Mouse (Mus musculus): ENCODE measurements around the gene Mylk3. TPM values are rescaled to one million over a fixed set of nuclear protein-coding genes. Genes with fewer than 3 reads are reported as not detected.

The Mylk3 gene
- polyA plus RNA-seq, 1 experiment, result 4.2 TPM

DNA sequence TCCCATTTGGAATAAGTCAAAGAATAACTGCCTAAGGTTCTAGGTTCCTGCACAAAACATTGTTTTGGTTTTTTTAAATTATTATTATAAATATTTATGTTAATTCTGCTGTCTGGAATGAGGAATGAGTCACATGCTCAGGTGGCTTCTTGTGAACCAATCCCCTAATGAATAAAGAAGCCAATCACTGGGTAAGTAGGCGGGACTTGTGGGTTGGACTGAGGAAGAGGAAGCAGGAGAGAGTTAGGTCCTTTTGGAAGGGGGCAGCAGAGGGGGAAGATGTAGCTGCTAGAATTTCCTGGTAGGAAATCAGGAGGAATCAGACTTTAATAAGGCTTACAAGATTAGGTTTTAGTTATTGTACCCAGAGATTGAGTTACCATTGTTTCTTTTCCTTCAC is 35.2 kb upstream of the Mylk3 start:
- Histone ChIP-seq H3K27me3 (replicated peaks) (no peaks in the 10 kb centered on the region), H3K36me3 (replicated peaks; ENCODE audit: low read length) (peaks cover 45% of the 10 kb centered on the region), H3K4me3 (replicated peaks) (no peak overlapping the region), H3K9me3 (no peaks in the 10 kb centered on the region), H3K4me1 (peaks cover 78% of the 10 kb centered on the region)
- no peak for TF ChIP-seq GATA1 (IDR thresholded peaks at IDR 0.05; ENCODE audit: borderline replicate concordance, low read length)

DNA sequence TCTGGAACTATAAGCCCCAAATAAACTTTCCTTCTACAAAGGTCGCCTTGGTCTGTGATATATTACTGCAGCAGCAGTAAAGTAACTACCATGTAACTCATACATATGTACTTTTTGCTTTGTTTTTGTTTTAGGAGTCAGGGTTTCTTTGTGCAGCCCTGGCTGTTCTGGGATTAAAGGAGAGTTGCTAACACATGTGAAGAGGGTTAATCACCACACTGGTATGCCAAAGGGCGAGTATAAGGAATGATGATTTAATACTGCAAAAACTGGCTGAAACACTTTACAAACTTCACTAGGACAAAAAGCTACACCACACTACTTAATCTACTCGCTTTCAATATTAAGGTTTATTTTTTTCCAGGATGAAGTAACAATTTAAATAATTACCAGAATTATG is 22.4 kb upstream of the Mylk3 start:
- peak overlapping the region; percentile 83 for H3K4me3 ChIP-seq (replicated peaks)
- peaks cover 25% of the 10 kb centered on the region for H3K36me3 ChIP-seq (replicated peaks; ENCODE audit: low read length)
- TF ChIP-seq FLI1 (IDR thresholded peaks at IDR 0.05; ENCODE audit: low read length) (no peak), GATA1 (IDR thresholded peaks at IDR 0.05; ENCODE audit: borderline replicate concordance, low read length) (no peak)
- H3K27me3 ChIP-seq (replicated peaks), result no peaks in the 10 kb centered on the region
- H3K4me1 ChIP-seq, result peaks cover 32% of the 10 kb centered on the region
- no peaks in the 10 kb centered on the region for H3K9me3 ChIP-seq

DNA sequence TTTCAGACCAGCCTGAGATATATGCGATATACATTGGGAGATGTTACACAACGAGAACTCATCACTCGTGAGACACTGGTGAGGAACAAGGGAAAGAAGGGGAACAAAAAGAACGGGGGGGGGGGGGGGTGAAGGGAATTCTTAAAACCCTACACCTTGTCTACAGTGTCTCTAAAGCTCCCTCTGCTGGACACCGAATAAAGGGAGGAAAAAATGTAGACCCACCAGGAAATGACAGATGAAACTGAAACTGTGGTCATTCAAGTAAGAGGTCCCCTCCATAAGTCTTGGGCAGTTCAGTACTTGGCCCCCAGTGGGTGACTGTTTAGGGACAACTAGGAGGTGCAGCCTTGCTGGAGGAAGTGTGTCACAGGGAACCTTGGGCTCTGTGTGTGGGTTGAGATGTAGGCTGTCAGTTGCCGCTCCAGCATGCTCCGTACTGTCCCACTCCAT is 21.9 kb upstream of the Mylk3 start:
- peaks cover 29% of the 10 kb centered on the region for H3K4me1 ChIP-seq
- H3K9me3 ChIP-seq, result no peaks in the 10 kb centered on the region
- H3K27me3 ChIP-seq (replicated peaks), result no peaks in the 10 kb centered on the region
- peak overlapping the region; percentile 83 for H3K4me3 ChIP-seq (replicated peaks)
- TF ChIP-seq GATA1 (IDR thresholded peaks at IDR 0.05; ENCODE audit: borderline replicate concordance, low read length) (no peak), FLI1 (IDR thresholded peaks at IDR 0.05; ENCODE audit: low read length) (no peak)
- peaks cover 23% of the 10 kb centered on the region for H3K36me3 ChIP-seq (replicated peaks; ENCODE audit: low read length)

DNA sequence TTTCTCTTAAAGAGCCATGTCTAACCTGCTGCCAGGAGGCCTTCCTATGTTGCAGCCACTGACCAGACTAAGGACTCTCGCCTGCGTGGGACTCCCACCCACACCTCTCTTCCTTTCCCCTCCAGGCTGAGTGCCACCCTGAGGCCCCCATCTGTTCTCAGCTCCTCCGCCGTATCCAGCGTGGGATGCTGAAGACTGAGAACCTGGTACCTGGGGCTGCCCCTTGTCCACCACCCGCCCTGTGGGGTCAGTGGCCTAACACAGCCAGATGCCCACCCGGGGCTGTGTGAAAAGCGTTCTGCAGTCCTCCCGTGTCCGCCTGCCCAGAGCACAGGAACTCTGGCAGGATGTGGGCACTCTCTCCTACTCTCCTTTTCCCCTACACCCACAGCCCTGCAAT is 19.8 kb upstream of the Mylk3 start:
- Histone ChIP-seq H3K27me3 (replicated peaks) (no peaks in the 10 kb centered on the region), H3K4me3 (replicated peaks) (no peak overlapping the region), H3K36me3 (replicated peaks; ENCODE audit: low read length) (peaks cover 17% of the 10 kb centered on the region), H3K9me3 (peaks cover 6% of the 10 kb centered on the region), H3K4me1 (peaks cover 25% of the 10 kb centered on the region)
- TF ChIP-seq GATA1 (IDR thresholded peaks at IDR 0.05; ENCODE audit: borderline replicate concordance, low read length) (no peak), FLI1 (IDR thresholded peaks at IDR 0.05; ENCODE audit: low read length) (no peak)

DNA sequence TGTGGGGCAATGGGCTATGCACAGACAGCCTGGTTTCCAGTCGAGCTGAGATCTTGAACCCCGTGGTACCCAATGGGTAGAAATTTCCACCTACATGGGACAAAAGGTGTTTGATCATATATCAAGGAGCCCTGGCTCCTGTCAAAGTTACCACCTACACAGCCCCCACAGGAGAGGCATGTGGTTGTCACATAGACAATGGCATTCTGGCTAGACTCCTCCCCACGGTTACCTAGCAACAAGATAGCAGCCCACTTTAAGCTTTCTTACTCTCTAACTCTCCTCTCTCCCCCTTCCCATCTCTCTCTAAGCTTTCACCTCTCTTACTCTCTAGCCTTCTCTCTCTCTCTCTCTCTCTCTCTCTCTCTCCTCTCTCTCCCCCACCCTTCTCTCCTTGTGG is 19.3 kb upstream of the Mylk3 start:
- Histone ChIP-seq H3K27me3 (replicated peaks) (no peaks in the 10 kb centered on the region), H3K36me3 (replicated peaks; ENCODE audit: low read length) (peaks cover 11% of the 10 kb centered on the region), H3K9me3 (peaks cover 6% of the 10 kb centered on the region), H3K4me1 (peaks cover 25% of the 10 kb centered on the region), H3K4me3 (replicated peaks) (no peak overlapping the region)
- TF ChIP-seq GATA1 (IDR thresholded peaks at IDR 0.05; ENCODE audit: borderline replicate concordance, low read length), result no peak
- TF ChIP-seq FLI1 (IDR thresholded peaks at IDR 0.05; ENCODE audit: low read length), result no peak

DNA sequence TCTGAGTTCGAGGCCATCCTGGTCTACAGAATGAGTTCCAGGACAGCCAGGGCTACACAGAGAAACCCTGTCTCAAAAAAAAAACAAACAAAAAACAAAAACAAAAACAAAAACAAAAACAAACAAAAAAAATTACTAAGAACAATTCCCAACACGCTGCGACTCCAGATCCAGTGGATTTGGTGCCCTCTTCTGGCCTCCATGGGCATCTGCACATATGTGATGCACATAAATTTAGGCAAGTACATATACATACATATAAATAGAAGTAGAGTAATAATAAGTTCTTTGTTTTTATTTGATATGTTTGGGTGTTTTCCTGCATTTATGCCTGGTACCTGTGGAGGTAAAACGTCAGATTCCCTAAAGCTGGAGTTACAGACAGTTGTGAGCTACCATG is 12.4 kb upstream of the Mylk3 start:
- peaks cover 2% of the 10 kb centered on the region for H3K36me3 ChIP-seq (replicated peaks; ENCODE audit: low read length)
- H3K4me3 ChIP-seq (replicated peaks), result no peak overlapping the region
- TF ChIP-seq FLI1 (IDR thresholded peaks at IDR 0.05; ENCODE audit: low read length), result no peak
- no peak for TF ChIP-seq GATA1 (IDR thresholded peaks at IDR 0.05; ENCODE audit: borderline replicate concordance, low read length)
- no peaks in the 10 kb centered on the region for H3K27me3 ChIP-seq (replicated peaks)
- peaks cover 6% of the 10 kb centered on the region for H3K9me3 ChIP-seq
- H3K4me1 ChIP-seq, result peaks cover 38% of the 10 kb centered on the region

DNA sequence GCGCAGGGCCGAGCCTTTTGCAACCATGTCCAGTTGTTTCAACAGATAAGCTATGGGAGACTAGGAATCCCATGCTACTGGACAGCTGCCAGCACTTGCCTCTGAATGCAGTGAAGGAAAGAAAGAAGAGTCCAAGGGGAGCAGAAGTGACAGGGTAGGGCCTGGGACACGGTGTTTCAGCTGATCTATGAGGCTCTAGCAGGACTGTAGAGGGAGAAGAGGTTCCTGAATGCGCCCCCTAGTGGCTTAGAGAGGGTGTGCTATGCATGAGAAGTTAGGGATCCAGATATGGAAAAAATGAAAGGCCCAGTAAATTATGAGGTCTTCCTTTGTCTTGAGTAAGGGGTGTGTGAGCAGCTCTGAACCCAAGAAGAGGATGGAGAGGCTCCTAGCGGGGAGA is 11.4 kb upstream of the Mylk3 start:
- H3K9me3 ChIP-seq, result peaks cover 6% of the 10 kb centered on the region
- no peak overlapping the region for H3K4me3 ChIP-seq (replicated peaks)
- H3K4me1 ChIP-seq, result peaks cover 38% of the 10 kb centered on the region
- no peaks in the 10 kb centered on the region for H3K27me3 ChIP-seq (replicated peaks)
- H3K36me3 ChIP-seq (replicated peaks; ENCODE audit: low read length), result peaks cover 2% of the 10 kb centered on the region
- TF ChIP-seq FLI1 (IDR thresholded peaks at IDR 0.05; ENCODE audit: low read length) (no peak), GATA1 (IDR thresholded peaks at IDR 0.05; ENCODE audit: borderline replicate concordance, low read length) (no peak)

DNA sequence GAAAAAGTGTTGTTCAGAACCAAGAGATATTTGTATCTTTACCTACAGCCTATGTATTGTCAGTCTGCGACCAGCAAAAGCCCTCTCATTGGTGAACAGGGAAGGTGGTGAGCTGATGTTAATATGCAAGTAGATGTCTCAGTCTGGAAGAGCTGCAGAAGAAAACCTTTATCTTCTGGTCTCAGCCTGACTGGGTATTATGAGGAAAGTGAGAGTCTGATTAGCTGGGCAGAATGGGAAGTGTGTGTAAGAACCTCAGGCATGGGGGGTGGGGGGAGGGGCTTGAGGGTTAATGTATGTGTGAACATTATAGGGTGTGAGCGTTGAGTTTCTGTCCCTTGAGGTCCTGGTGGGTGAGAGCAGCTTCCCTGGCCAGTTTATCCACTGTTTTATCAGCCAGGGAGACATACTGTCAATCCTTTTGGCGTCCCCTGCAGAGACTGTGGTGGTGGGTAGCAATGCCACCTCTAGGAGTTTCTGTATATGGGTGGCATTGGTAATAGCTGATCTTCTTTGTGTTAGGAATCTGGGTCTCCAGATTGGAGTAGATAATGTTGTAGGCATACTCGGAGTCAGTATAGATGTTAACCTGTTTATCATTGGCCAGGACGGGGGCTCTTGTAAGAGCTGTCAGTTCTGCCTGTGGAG is 10.4 kb upstream of the Mylk3 start:
- Histone ChIP-seq H3K27me3 (replicated peaks) (no peaks in the 10 kb centered on the region), H3K9me3 (0 out of 2 replicates have a peak, but pooled peaks cover 4% of the 10 kb centered on the region), H3K4me3 (replicated peaks) (peak overlapping the region; percentile 50), H3K4me1 (peaks cover 38% of the 10 kb centered on the region), H3K36me3 (replicated peaks; ENCODE audit: low read length) (peaks cover 9% of the 10 kb centered on the region)
- TF ChIP-seq GATA1 (IDR thresholded peaks at IDR 0.05; ENCODE audit: borderline replicate concordance, low read length) (no peak), FLI1 (IDR thresholded peaks at IDR 0.05; ENCODE audit: low read length) (no peak)

DNA sequence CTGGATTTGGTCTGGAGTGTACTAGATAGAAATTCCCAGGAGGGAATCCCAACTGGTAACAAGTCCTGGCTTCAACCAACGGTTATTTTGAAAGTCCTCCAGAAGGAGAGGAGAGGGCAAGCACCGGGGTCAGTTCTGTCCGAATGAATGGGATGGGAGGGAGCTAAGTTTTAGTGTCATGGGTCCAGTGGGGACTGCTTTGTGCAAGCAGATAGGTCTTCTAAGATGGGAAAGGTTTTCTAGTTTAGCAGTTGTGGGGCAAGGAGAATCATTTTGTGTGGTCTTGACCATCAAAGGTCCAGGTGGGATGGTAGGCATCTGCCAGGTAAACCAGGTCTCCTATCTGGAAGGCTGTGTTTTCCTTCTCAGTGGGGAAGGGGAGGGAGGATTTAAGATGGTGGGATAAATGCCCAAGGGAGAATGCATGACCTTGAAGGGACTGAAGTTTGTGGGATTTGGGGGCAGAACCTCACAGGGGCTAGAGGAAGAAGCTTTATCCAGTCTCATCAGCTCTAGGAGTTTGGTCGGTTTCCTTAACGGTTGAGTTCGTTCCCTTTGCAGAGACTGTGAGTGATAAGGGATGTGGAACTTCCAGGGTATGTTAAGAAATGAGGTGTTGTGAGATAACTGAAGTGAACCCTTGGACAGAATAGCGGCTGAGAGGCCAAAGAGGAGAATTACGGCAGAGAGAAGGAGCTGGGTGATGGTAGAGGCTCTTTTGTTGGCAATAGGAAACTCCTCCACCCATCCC is 9.7 kb upstream of the Mylk3 start:
- Histone ChIP-seq H3K9me3 (0 out of 2 replicates have a peak, but pooled peaks cover 4% of the 10 kb centered on the region), H3K4me1 (peaks cover 38% of the 10 kb centered on the region), H3K4me3 (replicated peaks) (peak overlapping the region; percentile 50), H3K36me3 (replicated peaks; ENCODE audit: low read length) (peaks cover 15% of the 10 kb centered on the region), H3K27me3 (replicated peaks) (no peaks in the 10 kb centered on the region)
- TF ChIP-seq FLI1 (IDR thresholded peaks at IDR 0.05; ENCODE audit: low read length) (no peak), GATA1 (IDR thresholded peaks at IDR 0.05; ENCODE audit: borderline replicate concordance, low read length) (no peak)

DNA sequence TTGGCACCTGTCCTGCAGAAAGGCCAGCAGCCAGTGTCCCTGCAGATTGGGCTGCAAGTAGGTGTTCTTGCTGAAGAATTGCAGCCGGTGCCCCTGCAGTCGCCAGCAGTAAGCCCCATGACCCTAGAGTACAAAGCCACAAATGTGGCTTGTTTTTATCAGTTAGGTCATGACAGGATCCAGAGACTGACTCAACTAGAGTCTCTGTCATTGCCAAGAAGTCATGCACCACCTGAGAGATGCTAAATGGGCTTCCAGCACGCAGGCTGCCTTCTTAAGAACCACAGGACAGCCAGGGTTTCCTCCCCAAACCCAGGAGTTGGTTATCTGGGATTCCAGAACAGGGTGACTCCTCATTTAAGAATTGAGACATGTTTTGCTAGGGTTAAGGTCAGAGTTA is 8.9 kb upstream of the Mylk3 start:
- Histone ChIP-seq H3K4me1 (peaks cover 38% of the 10 kb centered on the region), H3K4me3 (replicated peaks) (peak overlapping the region; percentile 28), H3K9me3 (0 out of 2 replicates have a peak, but pooled peaks cover 4% of the 10 kb centered on the region), H3K36me3 (replicated peaks; ENCODE audit: low read length) (peaks cover 16% of the 10 kb centered on the region), H3K27me3 (replicated peaks) (no peaks in the 10 kb centered on the region)
- TF ChIP-seq GATA1 (IDR thresholded peaks at IDR 0.05; ENCODE audit: borderline replicate concordance, low read length) (no peak), FLI1 (IDR thresholded peaks at IDR 0.05; ENCODE audit: low read length) (no peak)
